Mouse (Mus musculus) ES-CJ7 (cell line): ENCODE data around the gene Lonp2.

ENCODE experiments used
- DNase-seq: peaks from one replicate; pipeline ENCODE4 v3.0.0; 2011; ENCODE audit warnings: low read depth, low spot score

The Lonp2 gene

DNA sequence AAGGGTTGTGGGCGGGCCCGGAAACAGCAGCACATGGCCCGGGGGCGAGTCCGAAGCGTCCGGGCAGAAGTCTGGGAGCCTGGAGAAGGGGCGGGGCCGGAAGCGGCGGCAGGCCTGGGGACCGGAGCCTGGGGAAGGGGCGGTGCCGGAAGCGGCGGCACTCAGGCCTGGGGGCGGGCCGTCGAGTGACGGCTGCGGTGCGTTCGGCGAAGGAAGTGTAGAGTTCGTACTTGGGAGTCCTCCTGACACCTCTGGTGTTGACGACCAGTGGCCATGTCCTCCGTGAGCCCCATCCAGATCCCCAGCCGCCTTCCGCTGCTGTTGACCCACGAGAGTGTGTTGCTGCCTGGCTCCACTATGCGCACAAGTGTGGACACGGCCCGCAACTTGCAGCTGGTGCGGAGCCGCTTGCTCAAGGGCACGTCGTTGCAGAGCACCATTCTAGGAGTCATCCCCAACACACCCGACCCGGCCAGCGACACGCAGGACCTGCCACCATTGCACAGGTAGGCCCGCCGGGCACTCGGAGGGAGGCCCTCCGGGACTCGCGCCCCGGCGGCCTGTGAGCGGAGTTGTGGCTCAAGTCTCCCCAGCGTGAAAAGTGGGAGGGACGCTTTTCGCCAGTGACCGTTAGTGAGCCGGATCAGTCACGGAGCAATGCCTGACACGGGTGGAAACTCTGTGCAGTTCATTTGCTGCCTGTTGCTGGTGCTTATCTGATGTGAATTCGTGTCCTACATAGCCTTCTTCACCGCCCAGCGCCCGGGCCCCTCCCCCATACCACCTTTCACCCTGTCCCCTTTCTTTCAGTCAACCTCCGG is at the start of gene Lonp2:
Gene Lonp2, plus strand, starts transcription at position 133 of the 821 bp plus-strand sequence.
- DNase-seq: peak; percentile 96

GRCm38 (mm10) chr8:86577547-86577946 is 46.3 kb upstream of the Lonp2 start:
- no peak for DNase-seq

DNA sequence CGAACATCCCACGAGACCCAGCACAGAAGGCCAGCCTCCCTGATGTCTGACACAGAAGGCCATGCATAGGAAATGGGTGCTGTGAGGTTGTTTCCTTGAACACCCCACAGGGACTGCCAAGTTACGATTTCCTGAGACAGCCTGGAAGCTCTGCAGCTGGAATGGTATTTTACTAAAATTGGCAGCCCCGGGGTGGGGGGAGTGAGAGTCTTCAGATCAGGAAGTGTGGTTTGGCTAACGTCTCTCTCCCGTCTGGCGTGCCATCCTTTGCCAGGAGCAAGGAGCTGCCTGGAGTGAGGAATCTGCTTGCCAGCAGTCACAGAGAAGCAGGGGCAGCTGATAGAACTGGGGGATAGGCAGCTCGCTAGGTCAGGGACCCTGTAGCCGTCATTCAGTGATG is 45.8 kb upstream of the Lonp2 start:
- no peak for DNase-seq

- no peak for DNase-seq
Measured at GRCm38 (mm10) chr8:86578693-86579092, 45.1 kb upstream of the Lonp2 start.

- no peak for DNase-seq
Measured at GRCm38 (mm10) chr8:86580458-86580857, 43.4 kb upstream of the Lonp2 start, which contains the start of gene Abcc12. Abcc12 (minus strand) TSS chr8:86580686.

- DNase-seq: no peak
Measured at GRCm38 (mm10) chr8:86581921-86582331, 41.9 kb upstream of the Lonp2 start.

- DNase-seq: peak; percentile 93
Measured at GRCm38 (mm10) chr8:86585118-86585517, 38.7 kb upstream of the Lonp2 start.

DNA sequence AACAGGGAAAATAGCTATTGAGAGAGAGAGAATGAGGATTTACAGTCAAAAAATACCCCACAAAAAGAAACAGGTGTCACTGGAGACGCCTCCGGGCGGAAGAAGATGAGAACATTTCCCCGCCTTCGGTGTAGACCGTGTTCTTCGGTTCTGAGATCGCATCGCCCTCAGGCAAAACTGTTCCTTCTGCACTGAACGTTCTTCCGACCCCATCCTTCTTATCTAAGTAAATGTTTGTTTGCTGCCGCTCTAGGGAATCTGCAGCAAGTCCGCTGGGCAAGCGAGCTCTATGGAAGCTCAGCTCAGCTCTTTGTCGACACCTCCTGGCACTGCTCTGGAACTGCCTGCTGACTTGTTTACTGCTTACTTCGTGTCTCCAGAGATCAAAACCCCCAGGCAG is 38.3 kb upstream of the Lonp2 start:
- DNase-seq: peak; percentile 94

DNA sequence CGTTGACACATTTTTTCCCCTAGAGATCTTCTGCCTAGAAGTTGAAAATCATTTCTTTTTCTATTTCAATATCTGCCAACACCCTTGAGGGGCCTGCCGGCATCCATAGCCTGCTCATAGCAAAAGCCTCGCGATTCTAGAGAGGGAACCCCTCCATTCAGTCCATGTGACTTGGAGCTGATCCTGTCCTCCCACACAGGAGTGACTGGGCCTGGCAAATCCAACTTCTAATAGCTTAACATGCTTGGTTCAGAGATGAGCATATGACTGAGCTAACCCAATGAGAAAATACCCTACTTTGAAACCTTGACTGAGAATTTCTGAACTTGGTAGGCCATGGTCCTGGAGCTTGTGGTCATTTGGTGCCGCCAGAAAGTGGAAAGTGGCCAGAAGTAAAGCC is 37.8 kb upstream of the Lonp2 start:
- no peak for DNase-seq

GRCm38 (mm10) chr8:86586642-86587041 is 37.2 kb upstream of the Lonp2 start:
- peak; percentile 36 for DNase-seq

DNA sequence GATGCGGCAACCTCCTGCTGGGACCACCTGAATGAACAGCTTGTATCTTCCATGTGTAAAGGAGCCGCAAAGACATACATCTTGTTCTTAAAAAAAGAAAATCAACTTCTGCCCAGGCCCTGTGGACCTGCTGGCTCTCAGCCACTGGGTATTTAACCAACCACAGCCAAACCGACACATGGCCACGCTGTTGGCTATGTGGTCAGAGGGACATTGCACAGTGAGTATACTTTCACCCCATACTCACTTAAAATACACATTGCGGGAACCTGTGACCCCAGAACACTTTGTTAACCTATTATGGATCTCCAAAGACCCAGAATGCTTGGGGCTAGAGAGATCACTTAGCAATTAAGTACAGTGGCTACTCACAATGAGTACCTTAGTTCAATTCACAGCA is 35.5 kb upstream of the Lonp2 start:
- DNase-seq: no peak

DNA sequence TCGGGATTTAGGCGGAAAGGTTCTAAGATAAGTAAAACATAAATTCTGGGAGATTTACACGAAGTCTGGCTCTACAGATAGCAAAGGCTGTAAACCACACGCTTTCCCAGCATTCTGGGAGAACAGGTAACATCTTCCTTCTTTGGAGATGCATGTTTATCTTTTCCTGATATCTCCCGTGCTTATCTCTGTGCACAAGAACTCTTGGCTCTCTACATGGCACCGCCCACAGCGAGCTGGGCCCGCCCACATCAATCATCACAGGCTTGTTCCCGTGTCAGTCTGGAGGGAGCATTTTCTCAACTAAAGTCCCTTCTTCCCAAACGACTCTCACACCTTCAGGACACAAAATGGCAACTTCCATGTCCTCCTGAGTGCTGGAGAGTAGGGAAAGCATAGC is 30.7 kb upstream of the Lonp2 start:
- DNase-seq: no peak

GRCm38 (mm10) chr8:86594159-86594796 is 29.6 kb upstream of the Lonp2 start:
- DNase-seq: no peak

DNA sequence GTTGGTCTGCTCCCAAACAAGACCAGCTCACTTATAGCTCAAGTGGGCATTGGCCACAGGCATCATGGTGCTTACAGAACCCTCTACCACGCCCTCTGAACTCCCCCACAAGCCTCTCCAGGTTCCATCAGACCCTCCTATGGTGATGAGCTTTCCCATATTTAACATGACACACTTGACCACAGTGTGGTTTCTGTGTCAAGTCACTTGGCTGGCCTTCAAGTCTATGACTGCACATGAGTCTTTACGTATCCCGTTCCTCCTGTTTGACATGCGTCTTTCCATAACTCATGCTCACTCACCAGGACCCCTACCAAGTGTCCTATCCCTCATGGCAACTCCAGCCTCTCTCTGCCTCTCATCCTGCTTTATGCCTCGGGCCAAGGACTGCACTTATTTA is 28.2 kb upstream of the Lonp2 start:
- DNase-seq: no peak

GRCm38 (mm10) chr8:86597681-86598080 is 26.2 kb upstream of the Lonp2 start:
- DNase-seq: no peak

GRCm38 (mm10) chr8:86599299-86599698 is 24.5 kb upstream of the Lonp2 start:
- DNase-seq: no peak

DNA sequence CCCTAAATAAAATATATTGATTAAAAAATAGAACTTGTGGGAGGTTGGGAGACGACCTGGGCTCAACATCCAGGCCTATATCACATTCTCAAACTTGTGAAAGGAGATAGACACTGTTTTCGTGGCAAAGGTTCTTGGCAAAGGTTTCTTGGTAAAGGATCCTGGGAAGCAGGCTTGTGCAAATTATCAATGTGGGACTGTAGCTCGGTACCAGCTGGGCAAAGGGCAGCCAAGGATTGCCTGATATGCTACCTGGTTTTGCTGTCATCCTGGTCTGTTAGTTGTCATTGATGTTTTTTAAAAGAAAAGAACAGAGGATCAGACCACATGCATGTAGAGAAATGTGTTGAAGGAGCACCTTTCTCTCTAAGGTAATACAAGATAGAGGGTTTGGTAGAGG is 23.5 kb upstream of the Lonp2 start:
- no peak for DNase-seq

DNA sequence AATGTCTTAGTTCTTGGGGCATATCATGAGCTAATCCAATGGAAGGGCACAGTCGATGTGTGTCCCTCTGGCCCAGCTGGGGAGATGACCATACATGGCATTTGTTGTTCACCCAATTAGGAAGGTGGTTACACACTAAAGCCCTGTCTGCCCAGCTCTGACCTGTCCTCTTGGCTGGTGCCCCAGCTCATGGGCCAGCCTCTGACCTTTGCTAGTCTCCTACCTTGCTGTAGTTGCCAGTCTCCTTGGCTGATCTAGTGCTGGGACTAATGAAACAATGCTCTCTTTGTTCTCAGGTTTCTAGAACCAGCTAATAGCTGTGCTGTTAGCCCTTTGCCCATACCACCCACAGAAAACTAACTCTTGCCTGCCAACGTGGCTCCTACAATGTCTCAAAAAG is 20.7 kb upstream of the Lonp2 start:
- no peak for DNase-seq

DNA sequence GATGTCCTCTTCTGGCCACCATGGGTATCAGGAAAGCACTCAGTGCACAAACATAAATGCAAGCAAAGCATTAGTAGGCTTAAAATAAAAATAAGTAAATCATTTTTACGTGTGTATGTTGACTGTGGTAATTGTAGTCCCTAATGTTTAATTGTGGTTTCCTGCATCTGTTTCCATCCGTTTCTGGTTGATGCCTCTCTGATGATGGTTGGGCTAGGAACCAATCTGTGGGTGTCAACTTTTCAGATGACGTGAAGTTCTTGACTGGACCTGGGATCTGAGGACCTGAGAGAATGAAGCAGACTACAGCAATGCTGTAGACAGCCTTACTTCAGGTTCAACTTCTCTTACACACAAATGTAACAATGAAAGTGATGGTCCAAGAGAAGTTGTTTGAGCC is 19.2 kb upstream of the Lonp2 start:
- DNase-seq: no peak

- no peak for DNase-seq
Measured at GRCm38 (mm10) chr8:86613798-86614197, 10.0 kb upstream of the Lonp2 start.

DNA sequence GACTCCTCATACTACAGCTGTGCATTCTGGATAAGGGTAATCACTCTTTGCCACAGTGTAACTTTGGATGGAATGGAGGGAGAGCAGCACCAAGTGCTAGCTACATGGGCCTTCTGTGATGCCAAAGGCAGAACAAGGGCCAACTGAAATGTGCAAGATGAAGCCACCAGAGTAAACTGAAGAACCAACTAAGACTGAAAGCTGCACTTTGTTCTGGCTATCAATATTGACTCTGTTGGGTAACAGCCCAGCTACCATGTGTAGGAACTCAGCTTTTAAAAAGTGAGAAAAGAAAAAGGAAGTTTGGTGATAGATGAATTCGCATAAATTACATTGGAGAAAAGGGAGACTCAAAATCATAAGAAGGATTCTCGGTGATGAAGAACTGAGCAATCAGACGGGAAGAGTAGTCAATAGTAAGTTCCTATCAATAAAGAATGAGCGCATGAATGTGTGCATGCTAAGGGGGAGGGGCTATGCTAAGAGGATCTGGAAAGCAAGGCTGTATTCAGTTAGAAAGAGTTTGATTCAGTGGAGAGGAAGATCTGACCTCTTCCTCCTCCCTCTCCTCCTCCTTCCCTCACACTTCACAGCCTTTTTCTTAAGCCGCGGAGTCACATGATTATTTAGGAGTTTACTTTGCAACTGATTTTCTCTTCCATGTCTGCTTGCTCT is 8.6 kb upstream of the Lonp2 start:
- DNase-seq: no peak

- no peak for DNase-seq
Measured at GRCm38 (mm10) chr8:86617759-86618387, 6.0 kb upstream of the Lonp2 start.
